Comparison of ENCODE assay signal across 9 mouse cellular contexts in genomic region chr3:102526481-102526880, GRCm38 (mm10). TPM values are rescaled to one million over a fixed set of nuclear protein-coding genes. Genes with fewer than 3 reads are reported as not detected.
DNase-seq lines count a peak whose midpoint lies in the region; ATAC-seq and TF ChIP-seq lines count a peak whose summit lies in the region.
"Had no signal": no experiment of that assay in that cellular context is flagged by ENCODE, and none has a peak within 500 bp of the region (broad histone marks: within the 10 kb centered on the region; RNA-seq: fewer than 3 reads in every experiment).

No protein-coding gene starts in this region.

- no peak for ATAC-seq in hindbrain, embryonic 12.5 days (ENCODE audit: low FRiP score)
- no peak for ATAC-seq in forebrain, embryonic 14.5 days

- no peak overlapping the region for H3K27ac ChIP-seq in layer of hippocampus, adult 2 months
- no peak overlapping the region; the same call in 1 of the 2 replicates for H3K27ac ChIP-seq in hindbrain, embryonic 12.5 days
- 0 out of 2 replicates have a peak overlapping the region, but pooled peaks have one; percentile 22 for H3K27ac ChIP-seq in small intestine, adult 2 months (ENCODE audit: insufficient read depth, low read depth, low read length)
- H3K27ac ChIP-seq in forebrain, embryonic 14.5 days (ENCODE audit: low read depth, low read length), result no peak overlapping the region

- DNase-seq in layer of hippocampus, adult 2 months (ENCODE audit: low spot score in 2 of 2), result no peak
- DNase-seq in layer of hippocampus, adult 9-11 months, result no peak
- peak; percentile 58 for DNase-seq in fibroblast of lung, adult 2 months (ENCODE audit: low read depth)
- DNase-seq in thymus, postnatal 14 days, result no peak
- DNase-seq in forebrain, embryonic 14.5 days (ENCODE audit: low spot score), result no peak
- no peak for DNase-seq in layer of hippocampus, postnatal 36 days

- no peaks in the 10 kb centered on the region for H3K27me3 ChIP-seq in hindbrain, embryonic 12.5 days
- H3K27me3 ChIP-seq in small intestine, adult 2 months (ENCODE audit: control insufficient read depth, insufficient read depth, low read length), result no peaks in the 10 kb centered on the region
- H3K27me3 ChIP-seq in forebrain, embryonic 14.5 days (replicated peaks; ENCODE audit: control insufficient read depth, insufficient read depth, low read length), result no peaks in the 10 kb centered on the region

- H3K4me3 ChIP-seq in layer of hippocampus, adult 2 months, result peak overlapping the region; percentile 6
- no peak overlapping the region for H3K4me3 ChIP-seq in hindbrain, embryonic 12.5 days
- H3K4me3 ChIP-seq in small intestine, adult 2 months (ENCODE audit: low read depth, low read length), result no peak overlapping the region
- H3K4me3 ChIP-seq in forebrain, embryonic 14.5 days (ENCODE audit: low read depth, low read length), result no peak overlapping the region

- no peak overlapping the region for H3K9ac ChIP-seq in hindbrain, embryonic 12.5 days
- H3K9ac ChIP-seq in forebrain, embryonic 14.5 days (ENCODE audit: low read length), result no peak overlapping the region

- H3K4me1 ChIP-seq in hindbrain, embryonic 12.5 days, result no peaks in the 10 kb centered on the region
- H3K4me1 ChIP-seq in small intestine, adult 2 months (ENCODE audit: control insufficient read depth, insufficient read depth, insufficient read length, low read length), result no peaks in the 10 kb centered on the region; the same call in 1 of the 2 replicates
- no peaks in the 10 kb centered on the region for H3K4me1 ChIP-seq in forebrain, embryonic 14.5 days (ENCODE audit: control insufficient read depth, insufficient read depth, low read length)

- no peak for TF ChIP-seq CTCF in layer of hippocampus, adult 2 months (conservative IDR thresholded peaks at IDR 0.05)
- TF ChIP-seq CTCF in small intestine, adult 2 months (IDR thresholded peaks at IDR 0.05; ENCODE audit: extremely low read depth, insufficient read length, insufficient replicate concordance, low read depth, low read length), result no peak

- no peaks in the 10 kb centered on the region for H3K9me3 ChIP-seq in hindbrain, embryonic 12.5 days (replicated peaks)
- H3K9me3 ChIP-seq in forebrain, embryonic 14.5 days (replicated peaks; ENCODE audit: control insufficient read depth, low read length), result no peaks in the 10 kb centered on the region

- TF ChIP-seq POLR2A in small intestine, adult 2 months (IDR thresholded peaks at IDR 0.05; ENCODE audit: low read depth, low read length), result no peak

- H3K36me3 ChIP-seq in hindbrain, embryonic 12.5 days, result no peaks in the 10 kb centered on the region
- H3K36me3 ChIP-seq in small intestine, adult 2 months (ENCODE audit: control insufficient read depth, insufficient read depth, low read length), result no peaks in the 10 kb centered on the region
- H3K36me3 ChIP-seq in forebrain, embryonic 14.5 days (ENCODE audit: control insufficient read depth, insufficient read depth, low read length), result no peaks in the 10 kb centered on the region

- WGBS in hindbrain, embryonic 12.5 days, result 61% methylated on average over 6 of the region's 6 CpGs
- WGBS in small intestine, adult 2 months, result 49% methylated on average over 6 of the region's 6 CpGs
- WGBS in forebrain, embryonic 14.5 days, result 63% methylated on average over 6 of the region's 6 CpGs

- 0 out of 2 replicates have a peak overlapping the region, but pooled peaks have one; percentile 17 for H3K4me2 ChIP-seq in hindbrain, embryonic 12.5 days (replicated peaks)
- H3K4me2 ChIP-seq in forebrain, embryonic 14.5 days (ENCODE audit: low read length), result no peak overlapping the region

RNA-seq across cellular contexts. Expression of gene Ngf, which starts 56.8 kb away (rescaled TPM):
- total RNA-seq in layer of hippocampus, adult 2 months (2021), result 10 to 100 TPM in 1 of 2 experiments, 1 to 10 TPM in 1; 9.8 to 14.5 TPM
- polyA plus RNA-seq in hindbrain, embryonic 12.5 days (2016; fragmentation: Nextera tagmentation; extraction: Ambion mirVana), result 1.6 and 2.5 TPM in 2 replicates
- polyA plus RNA-seq in small intestine, adult 2 months (2012; rRNA removed), result 2.0 and 2.1 TPM in 2 replicates
- polyA plus RNA-seq in forebrain, embryonic 14.5 days (2014; fragmentation: Nextera tagmentation; extraction: Ambion mirVana), result 1.5 and 1.9 TPM in 2 replicates
- 10 to 100 TPM; 12.0 to 12.3 TPM for total RNA-seq in layer of hippocampus, postnatal 36 days (2021)
- total RNA-seq: hematopoietic stem cell, adult 5-6 weeks had no signal
